Mouse (Mus musculus): ENCODE results near the gene Hba-x.
A peak's percentile ranks its signal among the peaks of the same experiment; 100 is the strongest.

Hba-x gene

GRCm38 (mm10) chr11:32276347-32276746 is at the start of gene Hba-x:
Hba-x (plus strand) TSS chr11:32276400.
- DNase-seq (ENCODE audit: low spot score in 2 of 2): no peak

GRCm38 (mm10) chr11:32227041-32227440 is 49.2 kb upstream of the Hba-x start:
- DNase-seq (ENCODE audit: low spot score in 2 of 2): no peak

- DNase-seq (ENCODE audit: low spot score in 2 of 2): no peak
These were observed 48.6 kb upstream of the Hba-x start for GRCm38 (mm10) chr11:32227555-32227954.

- DNase-seq (ENCODE audit: low spot score in 2 of 2): no peak
These were observed 47.8 kb upstream of the Hba-x start for GRCm38 (mm10) chr11:32228292-32228845.

GRCm38 (mm10) chr11:32230220-32230619 is 46.0 kb upstream of the Hba-x start:
- DNase-seq (ENCODE audit: low spot score in 2 of 2): peak; percentile 65 to 68

GRCm38 (mm10) chr11:32231125-32231524 is 45.1 kb upstream of the Hba-x start:
- DNase-seq (ENCODE audit: low spot score in 2 of 2): peak; percentile 63 to 66

GRCm38 (mm10) chr11:32232848-32233247 is 43.4 kb upstream of the Hba-x start:
- DNase-seq (ENCODE audit: low spot score in 2 of 2): no peak

GRCm38 (mm10) chr11:32233895-32234294 is 42.3 kb upstream of the Hba-x start:
- no peak for DNase-seq (ENCODE audit: low spot score in 2 of 2)

GRCm38 (mm10) chr11:32234816-32235485 is 41.2 kb upstream of the Hba-x start:
- DNase-seq (ENCODE audit: low spot score in 2 of 2): no peak

GRCm38 (mm10) chr11:32235646-32236045 is 40.6 kb upstream of the Hba-x start:
- peak; percentile 59 to 69 for DNase-seq (ENCODE audit: low spot score in 2 of 2)

GRCm38 (mm10) chr11:32236132-32236531 is 40.1 kb upstream of the Hba-x start:
- DNase-seq (ENCODE audit: low spot score in 2 of 2): no peak

- peak in 1 of 2 experiments; percentile 65 for DNase-seq (ENCODE audit: low spot score in 2 of 2)
These were observed 39.3 kb upstream of the Hba-x start for GRCm38 (mm10) chr11:32236712-32237410.

GRCm38 (mm10) chr11:32237411-32237795 is 38.8 kb upstream of the Hba-x start:
- no peak for DNase-seq (ENCODE audit: low spot score in 2 of 2)

GRCm38 (mm10) chr11:32238093-32238860 is 37.9 kb upstream of the Hba-x start:
- peak; percentile 80 to 86 for DNase-seq (ENCODE audit: low spot score in 2 of 2)

- no peak for DNase-seq (ENCODE audit: low spot score in 2 of 2)
These were observed 34.8 kb upstream of the Hba-x start for GRCm38 (mm10) chr11:32241391-32241790.

GRCm38 (mm10) chr11:32242209-32242608 is 34.0 kb upstream of the Hba-x start:
- no peak for DNase-seq (ENCODE audit: low spot score in 2 of 2)

- DNase-seq (ENCODE audit: low spot score in 2 of 2): peak; percentile 56 to 59
These were observed 32.8 kb upstream of the Hba-x start for GRCm38 (mm10) chr11:32243205-32243955.

- no peak for DNase-seq (ENCODE audit: low spot score in 2 of 2)
These were observed 32.1 kb upstream of the Hba-x start for GRCm38 (mm10) chr11:32244064-32244463.

GRCm38 (mm10) chr11:32244617-32245016 is 31.6 kb upstream of the Hba-x start:
- DNase-seq (ENCODE audit: low spot score in 2 of 2): no peak

- no peak for DNase-seq (ENCODE audit: low spot score in 2 of 2)
These were observed 30.6 kb upstream of the Hba-x start for GRCm38 (mm10) chr11:32245614-32246013.

GRCm38 (mm10) chr11:32247068-32247467 is 29.1 kb upstream of the Hba-x start:
- no peak for DNase-seq (ENCODE audit: low spot score in 2 of 2)
